Mouse (Mus musculus) CH12.LX (cell line): ENCODE data around the gene 5330417H12Rik.

Experiments
- CTCF ChIP-seq, 2 experiments: IDR thresholded peaks in 1 of 2; conservative IDR thresholded peaks in 1 of 2; 2 replicates each; pipeline ENCODE4 v1.5.1; 2011 to 2012; ENCODE audit warnings: low read depth in 2 of 2, low read length in 2 of 2, improper control_type of control experiment in 1 of 2, inconsistent platforms in 1 of 2, mild to moderate bottlenecking in 1 of 2, moderate library complexity in 1 of 2
- EP300 ChIP-seq: IDR thresholded peaks from 2 replicates; pipeline ENCODE4 v1.6.1; 2011; ENCODE audit warnings: low read length, improper control_type of control experiment
- GABPA ChIP-seq: IDR thresholded peaks from 2 replicates; pipeline ENCODE4 v1.6.1; 2012; ENCODE audit warnings: low read depth, low read length, improper control_type of control experiment, inconsistent platforms; ENCODE audit not compliant: insufficient replicate concordance
- MAX ChIP-seq: IDR thresholded peaks from 2 replicates; pipeline ENCODE4 v1.6.1; 2011; ENCODE audit warnings: low read length, improper control_type of control experiment
- RAD21 ChIP-seq: IDR thresholded peaks from 2 replicates; pipeline ENCODE4 v1.6.1; 2011; ENCODE audit warnings: low read depth, mild to moderate bottlenecking, low read length, improper control_type of control experiment, moderate library complexity
- TCF12 ChIP-seq: IDR thresholded peaks from 2 replicates; pipeline ENCODE4 v1.6.1; 2014; ENCODE audit warnings: low read depth, mild to moderate bottlenecking, inconsistent platforms, low read length, improper control_type of control experiment
- ZNF384 ChIP-seq: IDR thresholded peaks from 2 replicates; pipeline ENCODE4 v1.6.1; 2012; ENCODE audit warnings: low read depth, low read length, improper control_type of control experiment, inconsistent platforms

DNA sequence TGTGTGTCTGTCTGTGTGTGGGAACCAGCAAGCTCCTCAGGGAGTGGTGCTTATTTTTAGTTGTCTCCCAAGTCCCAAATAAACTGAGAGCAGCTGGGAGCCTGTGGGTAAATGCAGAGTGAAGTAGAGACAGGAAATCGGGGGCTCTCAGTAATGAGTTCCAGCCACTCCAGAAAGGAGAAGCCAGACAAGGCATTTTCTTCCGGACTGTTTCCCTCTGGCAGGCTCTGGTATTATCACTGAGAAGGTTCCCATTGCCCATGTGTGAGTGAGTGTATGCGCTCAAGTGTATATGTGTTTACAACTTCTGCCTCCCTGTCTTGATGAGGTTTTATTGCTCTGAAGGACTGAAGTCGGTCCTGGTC lies 40.2 kb upstream of the 5330417H12Rik start:
- TF ChIP-seq TCF12 (no peak), CTCF (conservative IDR thresholded peaks at IDR 0.05 in 1 of 2, IDR thresholded peaks at IDR 0.05 in 1 of 2; ENCODE audit: low read depth in 2 of 2, low read length in 2 of 2) (no peak), GABPA (no peak), EP300 (no peak), ZNF384 (no peak), MAX (no peak), RAD21 (no peak)
